8 mouse cellular contexts compared by ENCODE assay signal in the genomic region with DNA sequence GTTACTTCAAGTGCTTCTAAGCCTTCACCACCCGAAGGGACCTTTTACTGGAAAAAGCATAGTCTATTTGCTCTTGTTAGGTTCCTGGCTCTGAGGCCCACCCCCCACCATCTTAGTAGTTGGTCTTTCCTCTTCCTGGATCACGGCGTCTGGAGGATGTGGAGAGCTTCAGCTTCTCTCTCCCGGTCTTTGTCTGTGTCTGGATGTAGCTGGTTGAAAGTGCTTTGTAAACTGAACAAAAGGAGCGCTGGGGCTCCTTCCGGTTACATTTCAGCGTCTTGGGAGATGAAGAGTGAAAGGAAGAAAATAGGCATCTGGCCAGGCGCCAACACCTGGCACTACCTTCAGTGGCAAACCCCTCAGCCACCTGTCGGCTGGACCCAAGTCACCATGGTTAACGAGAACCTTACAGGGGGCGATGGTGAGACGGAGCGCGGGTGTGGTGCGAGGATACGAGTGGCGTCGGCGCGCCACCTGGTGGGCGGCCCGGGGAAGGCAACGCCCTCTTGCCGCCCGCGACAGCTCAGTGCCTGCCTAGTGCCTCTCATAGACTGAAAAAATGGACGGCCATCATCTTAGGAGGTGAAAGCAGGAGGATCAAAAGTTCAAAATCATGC. TPM values are rescaled to one million over a fixed set of nuclear protein-coding genes. Genes with fewer than 3 reads are reported as not detected.
DNase-seq lines count a peak whose midpoint lies in the region; ATAC-seq and TF ChIP-seq lines count a peak whose summit lies in the region.

No protein-coding gene starts in this region.

- DNase-seq in MEL-GATA-1-ER (ENCODE audit: extremely low read depth, low read depth): peak; percentile 41
- DNase-seq in cerebellum, adult 2 months: peak; percentile 87 to 91
- DNase-seq in forelimb bud, embryonic 11.5 days (ENCODE audit: low read depth, low spot score): peak; percentile 89
- peak; percentile 89 for DNase-seq in hindbrain, embryonic 10.5 days (ENCODE audit: low spot score)
- peak; percentile 84 for DNase-seq in layer of hippocampus, adult 9-11 months
- DNase-seq in ovary, adult 18-20 months (ENCODE audit: low spot score): peak; percentile 68
- DNase-seq in thymus, adult 2 months: peak; percentile 89

- peak; percentile 100 for TF ChIP-seq CTCF in cerebellum, adult 2 months (IDR thresholded peaks at IDR 0.05; ENCODE audit: borderline replicate concordance, insufficient read depth, low read depth, low read length)
- TF ChIP-seq CTCF in thymus, adult 2 months (IDR thresholded peaks at IDR 0.05; ENCODE audit: borderline replicate concordance, control insufficient read depth, extremely low read depth, insufficient read depth, low read length, poor library complexity): peak; percentile 100

- peak overlapping the region; percentile 50 for H3K4me2 ChIP-seq in lung, embryonic 16.5 days (ENCODE audit: low read depth, low read length)

- peak; percentile 86 for ATAC-seq in lung, embryonic 16.5 days (ENCODE audit: low read depth)

- no peak for TF ChIP-seq POLR2A in cerebellum, adult 2 months (IDR thresholded peaks at IDR 0.05; ENCODE audit: borderline replicate concordance, insufficient read depth, low read length)
- no peak for TF ChIP-seq POLR2A in thymus, adult 2 months (IDR thresholded peaks at IDR 0.05; ENCODE audit: control insufficient read depth, extremely low read depth, insufficient read depth, low read length, poor library complexity)

- no peak overlapping the region for H3K4me3 ChIP-seq in cerebellum, adult 2 months (replicated peaks; ENCODE audit: insufficient read depth, low read depth, low read length)
- peak overlapping the region; percentile 44 for H3K4me3 ChIP-seq in hindbrain, embryonic 10.5 days
- peak overlapping the region; percentile 32 for H3K4me3 ChIP-seq in lung, embryonic 16.5 days (ENCODE audit: low read length)
- H3K4me3 ChIP-seq in thymus, adult 2 months (ENCODE audit: control insufficient read depth, insufficient read depth, low read length): peak overlapping the region; percentile 35

- no peak overlapping the region for H3K27ac ChIP-seq in cerebellum, adult 2 months (ENCODE audit: insufficient read depth, low read length)
- peak overlapping the region; percentile 85 for H3K27ac ChIP-seq in hindbrain, embryonic 10.5 days
- no peak overlapping the region; the same call in 1 of the 2 replicates for H3K27ac ChIP-seq in lung, embryonic 16.5 days (ENCODE audit: low read length)
- no peak overlapping the region for H3K27ac ChIP-seq in thymus, adult 2 months (ENCODE audit: control insufficient read depth, insufficient read depth, low read length)

- H3K36me3 ChIP-seq in hindbrain, embryonic 10.5 days: no peaks in the 10 kb centered on the region
- H3K36me3 ChIP-seq in lung, embryonic 16.5 days (ENCODE audit: control insufficient read depth, insufficient read depth, low read length): no peaks in the 10 kb centered on the region
- H3K36me3 ChIP-seq in thymus, adult 2 months (ENCODE audit: control insufficient read depth, insufficient read depth, low read length): no peaks in the 10 kb centered on the region

- whole genome bisulfite sequencing in cerebellum, adult 2 months: 2% methylated on average over 27 of the region's 27 CpGs
- WGBS in hindbrain, embryonic 10.5 days: 7% methylated on average over 27 of the region's 27 CpGs
- 5% methylated on average over 27 of the region's 27 CpGs for WGBS in lung, embryonic 16.5 days
- 4% methylated on average over 27 of the region's 27 CpGs for WGBS in thymus, adult 2 months

- H3K4me1 ChIP-seq in cerebellum, adult 2 months (ENCODE audit: control insufficient read depth, insufficient read depth, low read length): peaks cover 13% of the 10 kb centered on the region
- H3K4me1 ChIP-seq in hindbrain, embryonic 10.5 days (replicated peaks): peaks cover 61% of the 10 kb centered on the region
- H3K4me1 ChIP-seq in lung, embryonic 16.5 days (replicated peaks; ENCODE audit: control insufficient read depth, insufficient read depth, low read length): peaks cover 3% of the 10 kb centered on the region; the same call in 1 of the 2 replicates
- peaks cover 8% of the 10 kb centered on the region for H3K4me1 ChIP-seq in thymus, adult 2 months (replicated peaks; ENCODE audit: control insufficient read depth, insufficient read depth, low read length)

- no peaks in the 10 kb centered on the region for H3K27me3 ChIP-seq in cerebellum, adult 2 months (ENCODE audit: control insufficient read depth, insufficient read depth, low read length)
- H3K27me3 ChIP-seq in hindbrain, embryonic 10.5 days (ENCODE audit: insufficient read depth, poor library complexity, severe bottlenecking): peaks cover 39% of the 10 kb centered on the region
- H3K27me3 ChIP-seq in lung, embryonic 16.5 days (ENCODE audit: control insufficient read depth, insufficient read depth, low read depth, low read length): peaks cover 5% of the 10 kb centered on the region; the same call in 1 of the 2 replicates
- H3K27me3 ChIP-seq in thymus, adult 2 months (ENCODE audit: control insufficient read depth, insufficient read depth, low read length): no peaks in the 10 kb centered on the region

- no peaks in the 10 kb centered on the region for H3K9me3 ChIP-seq in hindbrain, embryonic 10.5 days
- H3K9me3 ChIP-seq in lung, embryonic 16.5 days (ENCODE audit: control insufficient read depth, low read length): no peaks in the 10 kb centered on the region

- peak overlapping the region; percentile 12; the same call in 1 of the 2 replicates for H3K9ac ChIP-seq in lung, embryonic 16.5 days (ENCODE audit: low read length)

RNA-seq across cellular contexts. Expression of a gene that starts 6.2 kb away (rescaled TPM):
- 18.6 and 19.9 TPM in 2 replicates for polyA plus RNA-seq in cerebellum, adult 2 months (2012; rRNA removed)
- 0.46 and 0.75 TPM in 2 replicates for polyA plus RNA-seq in hindbrain, embryonic 10.5 days (2016; fragmentation: Nextera tagmentation; extraction: Ambion mirVana)
- 0.19 TPM in 1 of 2 replicates, not detected in the other for polyA plus RNA-seq in lung, embryonic 16.5 days (2015; fragmentation: Nextera tagmentation; extraction: Ambion mirVana)
- 0.22 and 0.34 TPM in 2 replicates for polyA plus RNA-seq in thymus, adult 2 months (2012; rRNA removed)

Comparison
In these comparisons a context has a peak if more than half of its experiments do, and no peak if none do; other contexts are left out.
1. RNA of a gene that starts 6.2 kb away (polyA plus RNA-seq): 18.6 to 19.9 TPM in cerebellum, adult 2 months; 0.46 to 0.75 TPM in hindbrain, embryonic 10.5 days, 0.22 to 0.34 TPM in thymus, adult 2 months and 0.19 TPM in lung, embryonic 16.5 days; every median in the first group is over 10 times any median in the second.
2. Peak in every context shown above with its lines, with median percentiles within 50 percentile points of each other: DNase-seq.